Mouse (Mus musculus) brain, embryonic 14.5 days (tissue): Measurements from ENCODE around the gene Asb6.

ENCODE experiments used
- CTCF ChIP-seq: fragments of 200-500 bp; IDR thresholded peaks from 2 replicates; pipeline ENCODE4 v1.5.1; 2012; ENCODE audit warnings: inconsistent platforms, mild to moderate bottlenecking, moderate library complexity, borderline replicate concordance; ENCODE audit not compliant: insufficient read depth, insufficient read length; ENCODE audit errors: extremely low read depth
- POLR2A ChIP-seq: fragments of 200-500 bp; IDR thresholded peaks from 2 replicates; pipeline ENCODE4 v1.6.1; 2012; ENCODE audit warnings: mild to moderate bottlenecking, inconsistent platforms, borderline replicate concordance; ENCODE audit not compliant: poor library complexity, insufficient read depth, insufficient read length, severe bottlenecking; ENCODE audit errors: extremely low read depth

GRCm38 (mm10) chr2:30796382-30796781 is 33.8 kb downstream of the Asb6 start:
- TF ChIP-seq POLR2A (no peak), CTCF (no peak)
